Mouse (Mus musculus) midbrain, embryonic 14.5 days (tissue): ENCODE measurements around the gene Otub1. TPM values are rescaled to one million over a fixed set of nuclear protein-coding genes. Genes with fewer than 3 reads are reported as not detected.

Source experiments
- ATAC-seq: fragments of 200-750 bp; cut with Nextera tagmentation; 2 replicates; pipeline ENCODE4 v1.8.0; 2017; ENCODE audit warnings: moderate number of reproducible peaks, moderate library complexity; ENCODE audit not compliant: low FRiP score, low TSS enrichment
- DNase-seq: peaks from one replicate; pipeline ENCODE4 v3.0.0-alpha.2; 2015
- H3K27ac ChIP-seq: fragments of 300-500 bp; sonication (generic); replicated peaks from 2 replicates; pipeline ENCODE4 v1.5.1; 2014; ENCODE audit warnings: mild to moderate bottlenecking, low read depth, low read length, moderate library complexity
- H3K27me3 ChIP-seq: fragments of 300-500 bp; sonication (generic); 2 replicates; pipeline ENCODE4 v1.6.1; 2014; ENCODE audit warnings: low read length, control low read depth, mixed read lengths; ENCODE audit not compliant: control insufficient read depth, insufficient read depth
- H3K36me3 ChIP-seq: fragments of 300-500 bp; sonication (generic); 2 replicates; pipeline ENCODE4 v1.6.1; 2014; ENCODE audit warnings: low read length, control low read depth; ENCODE audit not compliant: control insufficient read depth, insufficient read depth
- H3K4me1 ChIP-seq: fragments of 300-500 bp; sonication (generic); 2 replicates; pipeline ENCODE4 v1.6.1; 2014; ENCODE audit warnings: mild to moderate bottlenecking, antibody characterized with exemption, low read length, control low read depth; ENCODE audit not compliant: control insufficient read depth, insufficient read depth
- H3K4me2 ChIP-seq: fragments of 300-500 bp; sonication (generic); 2 replicates; pipeline ENCODE4 v1.6.1; 2014; ENCODE audit warnings: mild to moderate bottlenecking, low read length, moderate library complexity
- H3K4me3 ChIP-seq: fragments of 300-500 bp; sonication (generic); replicated peaks from 2 replicates; pipeline ENCODE4 v1.5.1; 2014; ENCODE audit warnings: low read depth, low read length
- H3K9ac ChIP-seq: fragments of 300-500 bp; sonication (generic); replicated peaks from 2 replicates; pipeline ENCODE4 v1.6.1; 2014; ENCODE audit warnings: mild to moderate bottlenecking, low read length, moderate library complexity
- H3K9me3 ChIP-seq: fragments of 300-500 bp; sonication (generic); 2 replicates; pipeline ENCODE4 v1.6.1; 2016; ENCODE audit warnings: low read length, control low read depth, mixed read lengths; ENCODE audit not compliant: control insufficient read depth
- WGBS: fragments of 180-500 bp; shearing (Covaris S2); extraction: QIAGEN DNeasy Blood & Tissue Kit; methylation state at CpG from one replicate; pipeline ENCODE4 v1.1.7; 2014; 5-methylcytosine and 5-hydroxymethylcytosine counted together
- polyA plus RNA-seq: library from polyadenylated mRNA; unstranded; fragments of >200 nt; fragmentation: Nextera tagmentation; extraction: Ambion mirVana; gene quantifications from 2 replicates; pipeline ENCODE4 v1.2.1, GENCODE M21; 2014

Gene Otub1
- polyA plus RNA-seq, 1 experiment from 2014 or later = 244 TPM

- Histone ChIP-seq H3K27me3 (no peaks in the 10 kb centered on the region), H3K4me1 (peaks cover under 1% of the 10 kb centered on the region; the same call in 1 of the 2 replicates), H3K27ac (no peak overlapping the region), H3K9me3 (no peaks in the 10 kb centered on the region), H3K4me3 (no peak overlapping the region), H3K4me2 (no peak overlapping the region), H3K36me3 (peaks cover 45% of the 10 kb centered on the region), H3K9ac (no peak overlapping the region)
- DNase-seq = peak; percentile 88
- ATAC-seq = peak; percentile 86
- WGBS = 53% methylated on average over 8 of the region's 8 CpGs
Observed at GRCm38 (mm10) chr19:7234537-7235221, 28.6 kb upstream of the Otub1 start.

- H3K9ac ChIP-seq = no peak overlapping the region
- H3K27ac ChIP-seq = no peak overlapping the region
- no peaks in the 10 kb centered on the region for H3K9me3 ChIP-seq
- H3K4me1 ChIP-seq = no peaks in the 10 kb centered on the region
- 83% methylated on average over 6 of the region's 6 CpGs for WGBS
- H3K4me2 ChIP-seq = no peak overlapping the region
- H3K27me3 ChIP-seq = no peaks in the 10 kb centered on the region
- peaks cover 60% of the 10 kb centered on the region for H3K36me3 ChIP-seq
- no peak for DNase-seq
- no peak for ATAC-seq
- H3K4me3 ChIP-seq = no peak overlapping the region
Observed at GRCm38 (mm10) chr19:7226511-7226914, 20.4 kb upstream of the Otub1 start.

GRCm38 (mm10) chr19:7225096-7225690, 19.1 kb upstream of the Otub1 start:
- Histone ChIP-seq H3K9ac (no peak overlapping the region), H3K27ac (no peak overlapping the region), H3K9me3 (no peaks in the 10 kb centered on the region), H3K4me2 (no peak overlapping the region), H3K36me3 (peaks cover 50% of the 10 kb centered on the region), H3K4me1 (no peaks in the 10 kb centered on the region), H3K4me3 (no peak overlapping the region), H3K27me3 (no peaks in the 10 kb centered on the region)
- no peak for ATAC-seq
- WGBS = 82% methylated on average over 9 of the region's 9 CpGs
- DNase-seq = no peak

GRCm38 (mm10) chr19:7224253-7224652, 18.1 kb upstream of the Otub1 start:
- no peak overlapping the region for H3K4me3 ChIP-seq
- H3K9ac ChIP-seq = no peak overlapping the region
- no peak for DNase-seq
- no peak overlapping the region for H3K4me2 ChIP-seq
- H3K36me3 ChIP-seq = peaks cover 41% of the 10 kb centered on the region
- no peak overlapping the region; the same call in 1 of the 2 replicates for H3K27ac ChIP-seq
- 93% methylated on average over 3 of the region's 3 CpGs for WGBS
- H3K9me3 ChIP-seq = no peaks in the 10 kb centered on the region
- H3K4me1 ChIP-seq = no peaks in the 10 kb centered on the region
- ATAC-seq = no peak
- no peaks in the 10 kb centered on the region for H3K27me3 ChIP-seq

GRCm38 (mm10) chr19:7223488-7223887, 17.4 kb upstream of the Otub1 start:
- no peak for ATAC-seq
- no peak overlapping the region for H3K4me2 ChIP-seq
- no peaks in the 10 kb centered on the region for H3K9me3 ChIP-seq
- peaks cover 35% of the 10 kb centered on the region for H3K36me3 ChIP-seq
- H3K27ac ChIP-seq = no peak overlapping the region
- H3K4me1 ChIP-seq = no peaks in the 10 kb centered on the region
- no peak for DNase-seq
- no peak overlapping the region for H3K9ac ChIP-seq
- no peak overlapping the region for H3K4me3 ChIP-seq
- no peaks in the 10 kb centered on the region for H3K27me3 ChIP-seq

GRCm38 (mm10) chr19:7222196-7222595, 16.1 kb upstream of the Otub1 start:
- no peak overlapping the region for H3K4me3 ChIP-seq
- H3K9ac ChIP-seq = no peak overlapping the region
- ATAC-seq = no peak
- H3K4me2 ChIP-seq = no peak overlapping the region
- DNase-seq = no peak
- no peaks in the 10 kb centered on the region for H3K9me3 ChIP-seq
- no peak overlapping the region for H3K27ac ChIP-seq
- H3K36me3 ChIP-seq = peaks cover 22% of the 10 kb centered on the region
- no peaks in the 10 kb centered on the region for H3K4me1 ChIP-seq
- no peaks in the 10 kb centered on the region for H3K27me3 ChIP-seq
- 89% methylated on average over 6 of the region's 6 CpGs for WGBS

GRCm38 (mm10) chr19:7218753-7219152, 12.6 kb upstream of the Otub1 start:
- H3K9me3 ChIP-seq = no peaks in the 10 kb centered on the region
- DNase-seq (no peak), ATAC-seq (no peak)
- H3K9ac ChIP-seq = no peak overlapping the region
- no peak overlapping the region for H3K27ac ChIP-seq
- no peak overlapping the region for H3K4me2 ChIP-seq
- no peak overlapping the region for H3K4me3 ChIP-seq
- peaks cover 8% of the 10 kb centered on the region for H3K4me1 ChIP-seq
- 94% methylated on average over 5 of the region's 5 CpGs for WGBS
- no peaks in the 10 kb centered on the region for H3K27me3 ChIP-seq
- peaks cover 17% of the 10 kb centered on the region for H3K36me3 ChIP-seq

- Histone ChIP-seq H3K4me1 (peaks cover 8% of the 10 kb centered on the region), H3K9ac (no peak overlapping the region), H3K9me3 (no peaks in the 10 kb centered on the region), H3K4me2 (peak overlapping the region; percentile 88), H3K27ac (peak overlapping the region; percentile 33; the same call in 1 of the 2 replicates), H3K36me3 (peaks cover 18% of the 10 kb centered on the region), H3K4me3 (peak overlapping the region; percentile 85), H3K27me3 (no peaks in the 10 kb centered on the region)
- WGBS = 11% methylated on average over 6 of the region's 6 CpGs
- no peak; the same call in 1 of the 2 replicates for ATAC-seq
- DNase-seq = no peak
Observed at GRCm38 (mm10) chr19:7217926-7218267, 11.8 kb upstream of the Otub1 start.
